Mouse (Mus musculus) liver, postnatal 0 days (tissue): ENCODE measurements around the gene C4b.
A peak's percentile ranks its signal among the peaks of the same experiment; 100 is the strongest.

Experiments used
- CTCF ChIP-seq: sonication (generic); IDR thresholded peaks from 2 replicates; pipeline ENCODE4 v1.5.1; 2016; ENCODE audit warnings: antibody characterized with exemption, low read depth
- EP300 ChIP-seq: IDR thresholded peaks from 2 replicates; pipeline ENCODE4 v1.6.1; 2016; ENCODE audit warnings: antibody characterized with exemption, low read depth, mild to moderate bottlenecking

DNA sequence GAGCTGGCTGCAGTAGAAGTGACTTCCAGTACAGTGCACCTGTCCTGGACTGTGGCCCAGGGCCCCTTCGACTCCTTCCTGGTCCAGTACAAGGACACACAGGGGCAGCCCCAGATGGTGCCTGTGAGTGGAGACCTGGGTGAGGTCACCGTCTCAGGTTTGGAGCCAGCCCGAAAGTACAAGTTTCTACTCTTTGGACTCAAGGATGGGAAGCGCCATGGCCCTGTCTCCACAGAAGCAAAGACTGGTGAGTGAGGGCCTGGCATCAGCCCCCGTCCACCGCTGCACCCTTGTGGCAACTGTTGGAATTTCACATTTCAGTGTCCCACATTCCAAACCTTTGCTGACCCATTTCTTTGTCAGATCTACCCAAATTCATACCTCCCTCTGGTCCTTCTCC is 30.7 kb downstream of the C4b start:
- TF ChIP-seq CTCF = peak; percentile 68
- no peak for TF ChIP-seq EP300
